Mouse (Mus musculus) liver, adult 2 months (tissue): ENCODE measurements around the gene Hpd.

Experiments used
- CTCF ChIP-seq: fragments of 200-500 bp; IDR thresholded peaks from 2 replicates; pipeline ENCODE4 v1.5.1; 2011; ENCODE audit warnings: low read depth, low read length, control low read depth
- POLR2A ChIP-seq: fragments of 200-500 bp; IDR thresholded peaks from 2 replicates; pipeline ENCODE4 v1.6.1; 2011; ENCODE audit warnings: low read length, control low read depth; ENCODE audit not compliant: insufficient read depth; ENCODE audit errors: extremely low read depth

DNA sequence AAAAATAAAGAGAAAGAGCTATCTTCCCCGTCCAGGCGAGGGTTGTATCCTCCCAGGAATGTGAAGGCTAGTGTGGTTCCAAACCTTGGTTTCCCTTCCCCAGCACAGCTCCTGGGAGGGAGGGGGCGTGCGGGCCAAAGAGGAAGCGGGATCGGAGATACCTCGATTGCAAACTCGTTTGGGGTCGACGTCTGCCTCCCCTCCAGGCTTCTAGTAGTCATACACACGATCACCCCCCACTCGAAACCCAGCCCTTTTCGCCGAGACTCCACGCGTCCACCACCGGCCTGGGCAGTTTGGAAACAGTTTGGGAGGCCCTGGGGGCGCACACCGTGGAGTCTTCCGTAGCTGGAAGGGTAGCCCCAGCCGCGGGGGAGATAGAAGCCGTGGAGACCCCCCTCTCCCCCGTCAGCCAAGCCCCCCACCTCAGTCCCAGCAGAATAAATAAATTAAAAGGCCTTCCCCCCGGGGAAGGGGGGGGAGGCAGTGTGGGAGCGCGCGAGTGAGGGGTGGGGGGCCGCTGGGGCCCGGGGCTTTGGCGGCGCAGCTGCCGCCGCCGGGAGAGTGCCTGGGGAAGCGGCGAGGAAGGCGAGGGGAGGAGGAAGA, 40.9 kb downstream of the Hpd start:
- TF ChIP-seq POLR2A = no peak
- TF ChIP-seq CTCF = no peak
